Mouse (Mus musculus) embryonic fibroblast, embryonic 13.5 days (primary cell): ENCODE measurements at regions not wholly inside any gene's neighbourhood (a gene's known extent, or its start where the extent isn't known, plus 50 kb on each side); places are given as distances from the start of the nearest gene placed in this dataset.
"Not testable (repeated sequence)": the region's sequence is repeated elsewhere in the genome, so short reads cannot be mapped to it uniquely, and the experiment has no call there.

Experiments
- H3K27ac ChIP-seq: 2 replicates; pipeline ENCODE4 v1.5.1; 2012; ENCODE audit warnings: low read length, control low read depth, inconsistent platforms; ENCODE audit not compliant: insufficient read depth
- H3K4me1 ChIP-seq: 2 replicates; pipeline ENCODE4 v1.6.1; 2011; ENCODE audit warnings: low read length; ENCODE audit not compliant: control insufficient read depth, insufficient read depth
- H3K4me3 ChIP-seq: 2 replicates; pipeline ENCODE4 v1.5.1; 2011; ENCODE audit warnings: mild to moderate bottlenecking, control low read depth, low read length; ENCODE audit not compliant: insufficient read depth
- CTCF ChIP-seq: IDR thresholded peaks from 2 replicates; pipeline ENCODE4 v1.5.1; 2011; ENCODE audit warnings: mild to moderate bottlenecking, control low read depth, low read length, moderate library complexity, borderline replicate concordance; ENCODE audit not compliant: insufficient read depth
- POLR2A ChIP-seq: IDR thresholded peaks from 2 replicates; pipeline ENCODE4 v1.6.1; 2011; ENCODE audit warnings: low read depth, mild to moderate bottlenecking, control low read depth, low read length, moderate library complexity

GRCm38 (mm10) chr6:101720513-101720912, 342.8 kb upstream of the Pdzrn3 start:
- H3K27ac ChIP-seq: no peak overlapping the region
- no peaks in the 10 kb centered on the region for H3K4me1 ChIP-seq
- TF ChIP-seq CTCF (no peak), POLR2A (no peak)
- no peak overlapping the region for H3K4me3 ChIP-seq

- TF ChIP-seq POLR2A (no peak), CTCF (no peak)
- no peak overlapping the region for H3K4me3 ChIP-seq
- H3K27ac ChIP-seq: no peak overlapping the region
- H3K4me1 ChIP-seq: no peaks in the 10 kb centered on the region
Measured at GRCm38 (mm10) chr6:101689684-101690083, 312.0 kb upstream of the Pdzrn3 start.

DNA sequence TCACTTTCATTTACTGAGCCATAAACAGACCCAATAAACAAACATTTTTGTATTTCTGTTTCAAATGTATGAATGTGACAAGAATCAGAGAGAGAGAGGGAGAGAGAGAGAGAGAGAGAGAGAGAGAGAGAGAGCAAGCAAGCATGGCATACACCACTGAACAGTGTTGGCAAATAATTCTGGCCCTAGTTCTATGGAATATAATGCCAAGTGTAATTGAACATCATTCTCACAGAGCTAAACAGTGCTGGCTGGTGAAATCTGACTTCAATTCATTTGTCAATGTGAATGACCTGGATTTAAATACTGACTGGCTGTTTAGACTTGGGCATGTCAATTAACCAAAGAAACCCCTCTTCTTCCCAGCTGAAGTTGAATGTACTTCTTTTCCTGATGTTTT, 308.9 kb upstream of the Pdzrn3 start:
- Histone ChIP-seq H3K27ac (no peak overlapping the region), H3K4me1 (no peaks in the 10 kb centered on the region), H3K4me3 (no peak overlapping the region)
- TF ChIP-seq CTCF (no peak), POLR2A (no peak)

DNA sequence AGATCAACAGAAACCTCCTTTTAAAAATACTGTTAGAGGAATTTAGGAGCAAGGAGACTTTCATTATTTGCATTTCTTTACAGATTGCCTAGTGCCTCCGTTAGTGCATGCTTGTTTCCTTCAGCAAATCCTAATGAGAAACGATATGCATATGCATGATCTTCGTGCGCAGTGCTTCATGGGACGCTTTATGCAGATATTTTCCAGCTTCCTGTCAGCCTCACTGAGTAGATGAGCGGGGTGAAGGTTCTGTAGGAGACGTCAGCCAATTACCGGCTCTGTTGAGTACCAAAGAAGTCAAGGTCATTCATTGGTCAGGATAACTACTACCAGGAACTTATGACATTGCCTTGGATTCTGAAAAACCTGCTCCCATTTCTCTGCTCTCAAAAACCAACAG, 308.0 kb upstream of the Pdzrn3 start:
- Histone ChIP-seq H3K4me3 (no peak overlapping the region), H3K27ac (no peak overlapping the region), H3K4me1 (no peaks in the 10 kb centered on the region)
- TF ChIP-seq CTCF (no peak), POLR2A (no peak)

DNA sequence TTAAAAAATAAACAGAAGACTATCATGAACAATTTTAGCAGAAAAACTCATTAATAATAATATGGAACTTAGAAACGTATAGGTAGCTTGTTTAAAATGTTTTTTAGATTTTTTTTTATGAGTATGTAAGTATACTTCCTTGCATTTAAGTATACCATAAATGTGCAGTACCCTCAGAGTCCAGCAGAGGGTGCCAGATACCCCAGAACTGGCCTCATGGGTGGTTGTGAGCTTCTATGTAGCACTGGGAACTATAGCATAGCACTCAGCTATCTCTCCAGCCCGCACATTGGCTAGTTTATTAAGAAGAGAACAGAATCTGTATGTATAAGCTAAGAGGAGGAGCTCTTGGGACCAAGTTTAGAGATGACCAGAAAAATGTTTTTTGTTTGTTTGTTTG, 306.7 kb upstream of the Pdzrn3 start:
- TF ChIP-seq POLR2A (no peak), CTCF (no peak)
- Histone ChIP-seq H3K4me3 (no peak overlapping the region), H3K27ac (no peak overlapping the region), H3K4me1 (no peaks in the 10 kb centered on the region)

DNA sequence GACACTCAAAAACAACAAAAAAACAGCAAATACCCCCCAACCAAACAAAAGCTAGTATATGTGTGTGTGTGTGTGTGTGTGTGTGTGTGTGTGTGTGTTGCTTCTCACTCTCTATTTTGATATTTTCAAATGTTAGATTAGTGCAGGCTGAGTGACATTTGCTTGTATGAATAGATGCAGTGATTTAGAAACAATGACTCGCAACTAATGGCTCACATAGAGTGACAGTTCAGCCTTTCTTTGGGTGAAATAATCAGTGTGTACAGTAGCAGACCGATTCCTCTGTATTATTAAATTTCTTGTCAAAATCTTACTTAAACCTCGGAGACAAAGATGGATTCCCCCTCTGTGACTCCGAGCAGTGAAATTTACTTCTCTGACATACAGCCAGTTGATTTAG, 297.1 kb upstream of the Pdzrn3 start:
- Histone ChIP-seq H3K27ac (no peak overlapping the region), H3K4me1 (no peaks in the 10 kb centered on the region), H3K4me3 (no peak overlapping the region)
- no peak for TF ChIP-seq CTCF
- no peak for TF ChIP-seq POLR2A

DNA sequence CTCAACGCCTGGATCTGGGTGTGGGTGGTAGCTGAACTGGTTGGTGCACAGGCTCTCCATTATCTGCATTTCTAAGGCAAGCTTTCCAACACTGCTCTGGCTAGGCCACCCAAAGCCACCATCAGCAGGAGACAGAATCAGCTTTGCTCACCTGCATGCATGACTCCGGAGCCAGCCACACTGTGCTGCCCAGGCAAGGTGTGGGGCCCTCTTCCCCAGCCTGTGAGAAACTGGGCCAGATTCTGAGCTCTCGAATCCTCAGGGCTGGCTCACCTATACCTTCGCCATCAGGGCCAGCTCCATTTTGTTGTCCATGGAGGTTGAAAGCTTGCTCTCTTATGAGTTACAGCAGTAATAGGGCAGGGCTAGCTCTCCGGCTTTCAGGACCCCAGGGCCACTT, 293.1 kb upstream of the Pdzrn3 start:
- Histone ChIP-seq H3K4me1 (no peaks in the 10 kb centered on the region), H3K27ac (no peak overlapping the region), H3K4me3 (no peak overlapping the region)
- TF ChIP-seq CTCF: no peak
- TF ChIP-seq POLR2A: no peak

DNA sequence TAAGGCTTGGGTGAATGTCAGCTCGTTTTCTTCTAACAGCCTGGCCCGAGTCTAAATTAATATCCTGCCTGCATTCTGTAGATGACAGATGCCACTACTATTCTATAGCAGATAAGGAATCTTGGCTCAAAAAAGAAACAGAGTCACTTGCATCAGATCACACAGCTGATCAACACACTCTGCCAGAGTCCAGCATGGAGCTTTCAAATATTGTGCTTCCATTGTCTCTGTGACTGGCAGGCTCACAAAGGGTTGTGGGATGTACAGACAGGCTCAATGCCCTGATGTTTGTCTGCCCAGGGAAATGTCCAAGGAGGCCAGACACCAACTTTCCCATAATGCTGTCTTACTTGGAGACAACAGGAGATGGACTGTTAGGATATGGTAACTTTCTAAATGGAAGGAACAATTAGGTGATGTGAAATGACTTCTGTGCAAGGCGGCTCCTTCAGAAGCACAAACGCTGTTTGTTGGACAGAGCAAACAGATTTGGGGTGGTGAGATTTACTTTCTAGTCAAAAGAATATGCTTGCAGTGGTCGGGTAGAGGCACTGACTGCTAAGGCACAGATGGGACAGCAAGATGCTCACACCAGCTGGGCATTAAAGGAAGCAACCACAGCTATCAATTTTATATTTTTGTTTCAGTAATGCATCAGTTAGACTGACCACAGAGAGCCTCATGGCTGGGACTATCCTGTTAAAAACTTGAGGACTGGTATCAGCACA, 291.6 kb upstream of the Pdzrn3 start:
- no peak for TF ChIP-seq POLR2A
- TF ChIP-seq CTCF: no peak
- H3K27ac ChIP-seq: no peak overlapping the region
- H3K4me3 ChIP-seq: no peak overlapping the region
- no peaks in the 10 kb centered on the region for H3K4me1 ChIP-seq

- no peak overlapping the region for H3K4me3 ChIP-seq
- H3K27ac ChIP-seq: no peak overlapping the region
- TF ChIP-seq POLR2A: no peak
- TF ChIP-seq CTCF: no peak
- no peaks in the 10 kb centered on the region for H3K4me1 ChIP-seq
Measured at GRCm38 (mm10) chr6:101654351-101654750, 276.7 kb upstream of the Pdzrn3 start.

GRCm38 (mm10) chr6:101650348-101650747, 272.7 kb upstream of the Pdzrn3 start:
- H3K4me1 ChIP-seq, H3K27ac ChIP-seq, H3K4me3 ChIP-seq: not testable (repeated sequence)

DNA sequence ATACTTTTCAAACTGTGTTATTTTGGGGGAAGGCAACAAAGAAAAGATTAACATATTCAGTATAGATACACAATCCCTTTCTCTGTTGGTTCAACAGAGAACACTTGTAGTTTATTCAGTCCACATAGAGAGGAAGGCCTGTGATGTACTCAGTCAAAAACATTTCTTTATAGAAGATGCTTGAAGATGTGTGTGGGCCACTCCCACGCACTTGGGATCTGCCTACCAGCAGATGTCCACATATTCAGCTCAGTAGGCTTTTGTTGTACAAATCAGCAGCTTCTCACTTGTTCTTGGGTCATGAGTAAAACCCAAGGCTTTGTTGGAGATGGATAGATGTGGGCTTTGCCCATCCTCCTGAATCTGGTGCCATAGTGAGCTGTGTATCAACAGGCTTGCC, 239.6 kb upstream of the Pdzrn3 start:
- Histone ChIP-seq H3K4me3 (no peak overlapping the region), H3K4me1 (no peaks in the 10 kb centered on the region), H3K27ac (no peak overlapping the region)
- no peak for TF ChIP-seq CTCF
- TF ChIP-seq POLR2A: no peak
